Comparison of ENCODE assay signal across 8 mouse cellular contexts in genomic region chr3:88140903-88141430, GRCm38 (mm10). TPM values are rescaled to one million over a fixed set of nuclear protein-coding genes. Genes with fewer than 3 reads are reported as not detected.
DNase-seq lines count a peak whose midpoint lies in the region; ATAC-seq and TF ChIP-seq lines count a peak whose summit lies in the region.

No protein-coding gene starts in this region.

- H3K4me2 ChIP-seq in heart, embryonic 13.5 days: peak overlapping the region; percentile 95
- peak overlapping the region; percentile 97; the same call in 1 of the 2 replicates for H3K4me2 ChIP-seq in hindbrain, embryonic 13.5 days

- DNase-seq in heart, postnatal 25 days (ENCODE audit: low spot score): no peak
- DNase-seq in MEL (ENCODE audit: low read depth, low spot score): peak; percentile 77
- peak; percentile 78 for DNase-seq in naive thymus-derived CD4-positive, alpha-beta T cell, adult 2 months (ENCODE audit: low read depth)
- no peak for DNase-seq in gastrocnemius, postnatal 4 days (ENCODE audit: low spot score in 2 of 2)
- no peak for DNase-seq in left cerebral cortex, adult 18-20 months (ENCODE audit: low spot score in 2 of 2)
- DNase-seq in right cerebral cortex, postnatal 10 days (ENCODE audit: low spot score in 2 of 2): no peak

- TF ChIP-seq EP300 in MEL (IDR thresholded peaks at IDR 0.05; ENCODE audit: low read depth in 1 of 2, low read length in 2 of 2): no peak

- TF ChIP-seq RAD21 in MEL (IDR thresholded peaks at IDR 0.05; ENCODE audit: low read depth, low read length): no peak

- no peaks in the 10 kb centered on the region for H3K9me3 ChIP-seq in heart, embryonic 13.5 days
- no peaks in the 10 kb centered on the region for H3K9me3 ChIP-seq in MEL (replicated peaks; ENCODE audit: insufficient read depth, low read length)
- no peaks in the 10 kb centered on the region for H3K9me3 ChIP-seq in hindbrain, embryonic 13.5 days

- no peaks in the 10 kb centered on the region for H3K27me3 ChIP-seq in heart, embryonic 13.5 days (replicated peaks)
- no peaks in the 10 kb centered on the region for H3K27me3 ChIP-seq in MEL (ENCODE audit: control insufficient read depth in 1 of 2, insufficient read depth in 2 of 2, low read length in 2 of 2)
- H3K27me3 ChIP-seq in hindbrain, embryonic 13.5 days: peaks cover 20% of the 10 kb centered on the region

- H3K79me2 ChIP-seq in MEL (ENCODE audit: control insufficient read depth, insufficient read depth, low read length, poor library complexity): peaks cover 46% of the 10 kb centered on the region

- WGBS in heart, embryonic 13.5 days: 28% methylated on average over 6 of the region's 6 CpGs
- WGBS in hindbrain, embryonic 13.5 days: 60% methylated on average over 6 of the region's 6 CpGs

- TF ChIP-seq POLR2A in MEL (IDR thresholded peaks at IDR 0.05; ENCODE audit: control insufficient read depth in 1 of 2, insufficient read depth in 1 of 2, low read depth in 1 of 2, low read length in 2 of 2, poor library complexity in 1 of 2): no peak; a peak in 2 of 4 replicates

- H3K36me3 ChIP-seq in heart, embryonic 13.5 days: peaks cover 4% of the 10 kb centered on the region; the same call in 1 of the 2 replicates
- peaks cover 0 to 35% of the 10 kb centered on the region in 2 experiments; a peak in 2 of 4 replicates for H3K36me3 ChIP-seq in MEL (ENCODE audit: control insufficient read depth in 1 of 2, insufficient read depth in 2 of 2, low read length in 2 of 2)
- H3K36me3 ChIP-seq in hindbrain, embryonic 13.5 days: no peaks in the 10 kb centered on the region

- no peak for ATAC-seq in heart, embryonic 13.5 days (ENCODE audit: extremely low read depth, insufficient number of reproducible peaks, low FRiP score, low TSS enrichment)
- ATAC-seq in hindbrain, embryonic 13.5 days (ENCODE audit: low FRiP score): no peak

- peak overlapping the region; percentile 100 for H3K27ac ChIP-seq in heart, embryonic 13.5 days (replicated peaks)
- peak overlapping the region; percentile 97 for H3K27ac ChIP-seq in MEL (ENCODE audit: control insufficient read depth, low read depth, low read length)
- H3K27ac ChIP-seq in hindbrain, embryonic 13.5 days: peak overlapping the region; percentile 99

- peaks cover 65% of the 10 kb centered on the region for H3K4me1 ChIP-seq in heart, embryonic 13.5 days
- peaks cover 24 to 48% of the 10 kb centered on the region in 2 experiments for H3K4me1 ChIP-seq in MEL (ENCODE audit: control insufficient read depth in 1 of 2, insufficient read depth in 2 of 2, low read length in 2 of 2)
- peaks cover 59% of the 10 kb centered on the region for H3K4me1 ChIP-seq in hindbrain, embryonic 13.5 days (replicated peaks)

- no peak for TF ChIP-seq CTCF in MEL (IDR thresholded peaks at IDR 0.05 in 2 of 3, conservative IDR thresholded peaks at IDR 0.05 in 1 of 3; ENCODE audit: control insufficient read depth in 1 of 3, insufficient read depth in 1 of 3, low read depth in 2 of 3, low read length in 3 of 3, poor library complexity in 1 of 3, severe bottlenecking in 1 of 3)

- intact Hi-C loops in heart, postnatal 25 days (cut with DNase I): no loop called here

- H3K9ac ChIP-seq in heart, embryonic 13.5 days: peak overlapping the region; percentile 98
- H3K9ac ChIP-seq in MEL (ENCODE audit: control insufficient read depth, low read depth, low read length, poor library complexity, severe bottlenecking): peak overlapping the region; percentile 77
- H3K9ac ChIP-seq in hindbrain, embryonic 13.5 days: no peak overlapping the region

- H3K4me3 ChIP-seq in heart, embryonic 13.5 days: peak overlapping the region; percentile 96
- peak overlapping the region; percentile 53 to 58 for H3K4me3 ChIP-seq in MEL (ENCODE audit: control insufficient read depth in 1 of 2, insufficient read depth in 1 of 2, low read depth in 2 of 2, low read length in 2 of 2)
- peak overlapping the region; percentile 92; the same call in 1 of the 2 replicates for H3K4me3 ChIP-seq in hindbrain, embryonic 13.5 days

TF ChIP-seq in MEL, 35 proteins besides CTCF, POLR2A, EP300 and RAD21:
- TF ChIP-seq TBP (IDR thresholded peaks at IDR 0.05; ENCODE audit: low read depth, low read length) (peak; percentile 43; the same call in 1 of the 2 replicates), MAZ (IDR thresholded peaks at IDR 0.05; ENCODE audit: low read depth, low read length) (0 out of 2 replicates have a peak, but pooled peaks have one; percentile 38), HCFC1 (IDR thresholded peaks at IDR 0.05; ENCODE audit: low read depth, low read length) (peak; percentile 44; the same call in 1 of the 2 replicates), MYC (IDR thresholded peaks at IDR 0.05; ENCODE audit: low read depth, low read length) (no peak), RCOR1 (IDR thresholded peaks at IDR 0.05; ENCODE audit: low read depth, low read length) (no peak)
TF ChIP-seq in MEL: peak in this region for 3.

RNA-seq across cellular contexts. Expression of gene Mef2d, which starts 1.2 kb away (rescaled TPM):
- polyA plus RNA-seq in heart, embryonic 13.5 days (2015; fragmentation: Nextera tagmentation; extraction: Ambion mirVana): 35.5 and 37.1 TPM in 2 replicates
- total RNA-seq in heart, postnatal 25 days (2021): 100 to 1,000 TPM; 111 to 122 TPM
- total RNA-seq in MEL (2012; rRNA removed): 16.2 and 16.9 TPM in 2 replicates
- polyA plus RNA-seq in MEL (2012; ENCODE audit: insufficient read depth in 1 of 2, insufficient read length in 2 of 2, low read depth in 1 of 2, low replicate concordance in 2 of 2, missing spikeins in 1 of 2): 100 to 1,000 TPM in 1 of 2 experiments, 10 to 100 TPM in 1; 71.4 to 117 TPM
- 14.5 and 14.8 TPM in 2 replicates for polyA plus RNA-seq in hindbrain, embryonic 13.5 days (2015; fragmentation: Nextera tagmentation; extraction: Ambion mirVana)
- total RNA-seq in gastrocnemius, postnatal 4 days (2021): 100 to 1,000 TPM; 160 to 174 TPM
- 100 to 1,000 TPM; 210 to 213 TPM for total RNA-seq in left cerebral cortex, adult 18-20 months (2021)

RNA-seq across cellular contexts. Expression of gene Iqgap3, which starts 59.2 kb away (rescaled TPM):
- polyA plus RNA-seq in heart, embryonic 13.5 days (2015; fragmentation: Nextera tagmentation; extraction: Ambion mirVana): 22.7 and 24.2 TPM in 2 replicates
- total RNA-seq in heart, postnatal 25 days (2021): 1 to 10 TPM in 1 of 2 experiments, under 1 TPM in 1; 0.75 to 1.0 TPM
- 19.2 and 21.1 TPM in 2 replicates for total RNA-seq in MEL (2012; rRNA removed)
- 10 to 100 TPM in 1 of 2 experiments, not detected in 1; 42.5 TPM for polyA plus RNA-seq in MEL (2012; ENCODE audit: insufficient read depth in 1 of 2, insufficient read length in 2 of 2, low read depth in 1 of 2, low replicate concordance in 2 of 2, missing spikeins in 1 of 2)
- 3.2 and 3.6 TPM in 2 replicates for polyA plus RNA-seq in hindbrain, embryonic 13.5 days (2015; fragmentation: Nextera tagmentation; extraction: Ambion mirVana)
- 10 to 100 TPM; 14.8 to 16.8 TPM for total RNA-seq in gastrocnemius, postnatal 4 days (2021)
- under 1 TPM; 0.16 to 0.30 TPM for total RNA-seq in left cerebral cortex, adult 18-20 months (2021)

Comparison
In these comparisons a context has a peak if more than half of its experiments do, and no peak if none do; other contexts are left out.
1. DNase-seq: peak in MEL (single experiment) and naive thymus-derived CD4-positive, alpha-beta T cell, adult 2 months (single experiment); none in heart, postnatal 25 days (single experiment), gastrocnemius, postnatal 4 days (0 of 2), left cerebral cortex, adult 18-20 months (0 of 2) and right cerebral cortex, postnatal 10 days (0 of 2).
2. RNA of gene Iqgap3, which starts 59.2 kb away (total RNA-seq): 19.2 to 21.1 TPM in MEL and 14.8 to 16.8 TPM in gastrocnemius, postnatal 4 days; 0.75 to 1.0 TPM in heart, postnatal 25 days and 0.16 to 0.30 TPM in left cerebral cortex, adult 18-20 months; every median in the first group is over 4 times any median in the second.
3. Peak in every context shown above with its lines, with median percentiles within 50 percentile points of each other: H3K27ac ChIP-seq and H3K4me3 ChIP-seq.